Mouse (Mus musculus) forelimb bud, embryonic 11.5 days (tissue): Measurements from ENCODE around the gene Spryd4.
A peak's percentile ranks its signal among the peaks of the same experiment; 100 is the strongest.
"Not testable (repeated sequence)": the region's sequence is repeated elsewhere in the genome, so short reads cannot be mapped to it uniquely, and the experiment has no call there.

ENCODE experiments used
- DNase-seq: peaks from one replicate; pipeline ENCODE4 v3.0.0-alpha.2; 2012; ENCODE audit warnings: low read depth, low spot score

Spryd4 gene

DNA sequence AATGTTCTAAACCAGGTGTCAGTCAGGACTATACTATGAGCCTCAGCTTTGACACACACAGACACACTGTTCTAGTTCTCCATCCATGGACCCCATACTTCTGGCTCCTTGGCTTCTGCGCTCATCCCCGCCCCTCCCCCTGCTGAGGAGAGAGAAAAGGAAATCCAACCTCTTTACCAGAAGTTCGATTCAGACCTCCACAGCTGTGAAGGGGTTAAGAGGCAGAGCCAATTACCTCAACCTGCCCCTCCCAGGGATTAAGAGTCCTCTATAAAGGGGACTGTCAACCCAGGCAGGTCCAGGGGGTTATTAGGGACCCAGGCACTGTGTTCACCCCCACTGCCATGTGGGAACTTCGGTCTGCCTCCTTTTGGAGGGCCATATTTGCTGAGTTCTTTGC is 13.9 kb upstream of the Spryd4 start, which contains the start of gene Mip:
TSS of gene Mip (plus strand) at position 301 of the 400 bp plus-strand sequence.
- no peak for DNase-seq

DNA sequence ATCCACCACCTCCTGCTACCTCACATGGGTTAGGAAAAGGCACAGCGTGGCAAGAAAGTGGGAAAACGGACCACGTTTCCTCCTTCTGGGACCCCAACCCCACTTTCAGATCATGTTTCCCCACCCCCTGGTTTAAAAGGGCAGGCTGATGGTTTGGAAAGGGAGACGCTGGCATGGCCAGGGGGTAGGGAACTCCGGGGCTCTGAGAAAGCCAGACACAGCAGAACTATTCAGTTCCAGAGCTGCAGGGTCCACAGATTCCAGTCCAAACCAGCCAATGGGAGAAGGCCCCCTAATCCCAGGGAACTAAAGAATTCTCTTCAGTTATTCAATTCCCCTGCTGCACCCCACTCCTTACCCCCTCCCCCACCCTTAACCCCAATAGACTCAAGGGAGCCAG is 13.5 kb upstream of the Spryd4 start:
- no peak for DNase-seq

DNA sequence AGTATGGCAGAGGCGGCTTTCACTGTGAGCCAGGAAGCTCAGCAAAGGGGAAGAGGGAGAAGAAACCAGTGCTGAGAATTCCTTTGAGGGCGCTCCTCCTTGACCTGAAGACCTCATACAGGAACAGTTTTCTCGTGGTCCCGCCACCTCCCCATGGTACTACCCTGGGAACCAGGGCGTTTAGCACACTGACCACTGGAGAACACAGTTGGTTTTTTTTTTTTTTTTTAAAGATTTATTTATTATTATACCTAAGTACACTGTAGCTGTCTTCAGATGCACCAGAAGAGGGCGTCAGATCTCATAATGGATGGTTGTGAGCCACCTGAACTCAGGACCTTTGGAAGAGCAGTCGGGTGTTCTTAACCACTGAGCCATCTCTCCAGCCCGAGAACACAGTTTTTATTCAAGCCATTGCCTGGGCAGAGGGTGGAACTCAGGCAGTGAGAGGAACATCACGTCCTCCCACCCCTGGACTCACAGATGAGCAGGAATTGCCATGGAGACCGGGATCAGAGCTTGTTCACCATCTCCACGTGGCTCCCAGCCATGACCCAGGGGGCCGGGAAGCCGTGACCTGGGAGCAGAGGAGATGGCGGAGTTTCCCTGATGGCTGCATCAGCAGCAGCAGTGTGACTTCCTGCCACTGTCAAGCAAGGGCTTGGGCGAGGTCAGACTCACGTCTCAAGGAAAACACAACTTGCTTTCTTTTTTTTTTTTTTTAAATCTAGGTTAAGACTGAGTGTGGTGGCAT is 10.1 kb upstream of the Spryd4 start:
- no peak for DNase-seq

DNA sequence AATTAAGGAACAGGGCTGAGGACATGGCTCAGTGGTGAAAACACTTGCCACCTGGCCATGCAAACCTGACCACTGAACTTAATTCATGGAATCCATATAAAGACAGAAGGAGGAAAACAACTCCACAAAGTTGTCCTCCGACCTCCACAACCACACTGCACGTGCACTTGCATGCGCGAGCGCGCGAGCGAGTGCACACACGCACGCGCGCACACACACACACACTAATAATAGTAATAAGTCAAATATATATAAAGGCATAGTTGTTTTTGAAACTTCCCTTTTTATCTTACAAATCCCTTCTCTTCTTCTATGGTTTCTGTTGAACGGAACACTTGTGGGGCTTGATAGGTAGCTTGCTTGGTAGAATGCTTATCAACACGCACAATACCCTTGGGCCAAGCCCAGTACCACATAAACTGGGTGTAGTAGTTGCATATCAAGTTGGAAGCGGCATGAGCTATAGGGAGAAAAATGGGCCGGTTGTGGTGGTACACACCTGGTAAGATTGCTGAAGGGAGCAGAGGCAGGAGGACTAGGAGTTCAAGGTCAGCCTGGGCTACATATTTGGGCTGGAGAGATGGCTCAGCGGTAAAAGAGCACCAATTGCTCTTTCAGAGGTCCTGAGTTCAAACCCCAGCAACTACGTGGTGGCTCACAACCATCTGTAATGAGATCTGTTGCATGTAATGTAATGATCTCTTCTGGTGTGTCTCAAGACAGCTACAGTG is 6.9 kb upstream of the Spryd4 start:
- no peak for DNase-seq

- no peak for DNase-seq
These were observed 3.4 kb upstream of the Spryd4 start for GRCm38 (mm10) chr10:128214981-128215380.

DNA sequence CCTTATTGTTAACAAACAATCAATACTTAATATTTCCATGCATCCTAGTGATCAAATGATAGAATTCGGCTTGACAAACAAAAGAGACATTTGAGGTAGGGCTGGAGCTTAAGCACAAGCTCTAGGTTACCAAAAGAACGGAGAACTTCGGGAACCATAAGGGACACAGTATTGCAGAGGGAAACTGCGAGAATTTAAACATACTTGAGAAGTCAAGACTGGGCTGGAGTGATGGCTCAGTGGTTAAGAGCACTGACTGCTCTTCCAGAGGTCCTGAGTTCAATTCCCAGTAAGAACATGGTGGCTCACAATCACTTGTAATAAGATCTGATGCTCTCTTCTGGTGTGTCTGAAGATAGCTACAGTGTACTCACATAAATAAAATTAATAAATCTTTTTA is 2.5 kb upstream of the Spryd4 start:
- DNase-seq, result not testable (repeated sequence)

DNA sequence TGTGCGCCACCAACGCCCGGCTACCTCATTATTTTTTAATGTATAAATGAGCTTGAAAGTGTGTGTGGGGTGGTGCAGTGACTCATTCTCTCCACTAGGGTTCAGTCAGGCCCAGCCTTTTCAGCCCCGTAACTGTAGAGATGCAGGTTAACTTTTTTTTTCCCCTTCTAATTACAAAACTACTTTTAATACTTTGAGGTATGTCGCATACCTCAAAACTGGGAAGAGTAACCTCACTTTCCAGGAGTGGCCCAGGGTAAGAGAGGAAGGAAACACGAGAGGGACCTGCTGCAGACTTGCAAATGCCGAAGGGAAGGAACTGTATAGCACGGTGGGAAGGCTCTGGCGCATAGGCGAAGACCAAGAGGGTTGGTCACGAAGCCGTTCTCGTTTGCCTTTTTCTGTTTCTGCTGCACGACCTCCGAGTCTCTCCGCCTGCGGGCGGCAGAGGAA is 1.3 kb upstream of the Spryd4 start:
- DNase-seq, result peak; percentile 79

- DNase-seq, result no peak
These were observed 541 bp upstream of the Spryd4 start for GRCm38 (mm10) chr10:128212148-128212547.

DNA sequence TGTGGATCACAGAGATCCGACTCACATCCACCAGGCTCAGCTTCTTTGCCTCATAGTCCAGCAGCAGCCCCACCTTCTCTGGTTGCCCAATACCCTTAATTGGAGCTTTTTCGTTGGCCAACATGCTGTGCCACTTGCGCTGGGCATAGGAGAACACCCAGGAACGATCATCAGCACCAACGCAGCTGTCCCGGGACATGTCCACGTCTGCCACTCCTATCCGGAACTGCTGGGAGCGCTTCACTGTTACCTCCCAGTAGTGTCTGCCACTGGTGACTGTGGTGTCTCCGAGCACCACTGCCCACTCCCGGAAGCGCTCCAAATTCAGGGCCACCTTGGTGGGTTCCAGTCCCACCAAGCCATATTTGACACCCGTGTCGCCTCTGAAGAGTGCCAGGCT is 653 bp downstream of the Spryd4 start:
- DNase-seq, result no peak

GRCm38 (mm10) chr10:128210131-128210530 is 1.5 kb downstream of the Spryd4 start:
- no peak for DNase-seq

- no peak for DNase-seq
These were observed 2.1 kb downstream of the Spryd4 start for GRCm38 (mm10) chr10:128209311-128210009.

GRCm38 (mm10) chr10:128208326-128208725 is 3.3 kb downstream of the Spryd4 start:
- no peak for DNase-seq

DNA sequence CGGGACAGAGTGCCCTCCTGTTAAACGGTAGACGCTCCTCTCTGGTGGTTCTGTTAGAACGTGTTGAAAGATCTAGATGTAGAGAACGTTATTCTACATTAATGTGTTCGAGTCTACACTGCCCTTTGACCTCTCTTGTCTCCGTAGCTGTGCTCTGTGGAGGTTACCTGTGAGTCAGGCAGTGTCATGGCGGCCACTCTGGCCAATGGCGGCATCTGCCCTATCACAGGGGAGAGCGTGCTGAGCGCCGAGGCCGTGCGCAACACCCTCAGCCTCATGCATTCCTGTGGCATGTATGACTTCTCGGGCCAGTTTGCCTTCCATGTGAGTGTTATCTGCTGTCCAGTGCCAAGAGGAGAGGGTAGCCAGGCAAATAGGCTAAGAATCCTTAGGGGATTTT is 6.7 kb downstream of the Spryd4 start:
- no peak for DNase-seq

DNA sequence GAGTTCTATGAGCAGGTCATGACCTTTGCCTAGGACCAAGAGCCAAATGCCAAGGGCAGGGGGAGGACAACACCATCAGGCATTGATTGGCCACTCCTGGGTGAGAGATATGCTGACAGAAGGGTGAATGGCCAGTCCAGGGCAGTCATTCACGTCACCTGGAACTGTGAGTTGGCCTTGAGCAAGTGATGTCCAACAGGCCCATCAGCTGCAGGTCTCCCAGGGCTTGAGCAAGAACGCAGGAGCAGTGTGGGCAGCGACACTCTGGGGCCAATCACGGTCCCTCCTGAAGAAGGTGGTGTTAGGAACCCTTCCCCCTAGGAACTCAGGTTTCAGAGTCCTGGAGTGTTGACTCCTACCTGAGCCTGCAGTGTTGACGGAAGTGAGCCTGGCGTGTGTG is 9.8 kb downstream of the Spryd4 start:
- DNase-seq, result no peak

GRCm38 (mm10) chr10:128194551-128195461 is 16.8 kb downstream of the Spryd4 start:
- no peak for DNase-seq

DNA sequence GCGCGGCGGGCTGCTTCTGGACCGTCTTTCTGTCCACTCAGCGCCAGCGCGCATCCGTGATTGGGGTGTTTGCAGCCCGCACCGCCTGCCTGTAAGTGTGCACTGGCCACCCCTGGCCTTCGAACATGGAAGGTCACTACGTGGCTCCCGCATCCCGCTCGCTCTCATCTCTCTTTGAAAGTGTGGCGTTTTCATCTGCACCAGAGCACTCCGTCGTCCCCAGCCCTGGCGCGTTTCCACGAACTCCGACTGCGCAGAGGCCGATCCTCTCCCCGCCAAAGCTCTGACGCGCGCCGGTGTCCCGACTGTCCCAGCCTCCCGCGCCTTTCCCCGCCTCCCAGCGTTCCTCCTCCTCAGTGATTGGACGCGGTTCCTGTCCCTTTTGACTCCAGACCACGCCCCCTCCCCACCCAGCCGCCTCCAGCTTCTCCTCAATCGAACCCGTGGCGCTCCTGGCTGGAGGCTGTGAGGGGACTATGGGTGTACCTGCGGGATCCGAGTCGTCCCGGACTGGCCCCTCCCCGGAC is 17.5 kb downstream of the Spryd4 start, which contains the start of gene Gls2:
TSS of gene Gls2 (plus strand) at position 434 of the 527 bp plus-strand sequence.
- peak; percentile 94 for DNase-seq

GRCm38 (mm10) chr10:128193113-128193512 is 18.5 kb downstream of the Spryd4 start:
- DNase-seq, result no peak

GRCm38 (mm10) chr10:128192030-128192766 is 19.4 kb downstream of the Spryd4 start:
- DNase-seq, result not testable (repeated sequence)

- no peak for DNase-seq
These were observed 20.1 kb downstream of the Spryd4 start for GRCm38 (mm10) chr10:128191472-128191871.

DNA sequence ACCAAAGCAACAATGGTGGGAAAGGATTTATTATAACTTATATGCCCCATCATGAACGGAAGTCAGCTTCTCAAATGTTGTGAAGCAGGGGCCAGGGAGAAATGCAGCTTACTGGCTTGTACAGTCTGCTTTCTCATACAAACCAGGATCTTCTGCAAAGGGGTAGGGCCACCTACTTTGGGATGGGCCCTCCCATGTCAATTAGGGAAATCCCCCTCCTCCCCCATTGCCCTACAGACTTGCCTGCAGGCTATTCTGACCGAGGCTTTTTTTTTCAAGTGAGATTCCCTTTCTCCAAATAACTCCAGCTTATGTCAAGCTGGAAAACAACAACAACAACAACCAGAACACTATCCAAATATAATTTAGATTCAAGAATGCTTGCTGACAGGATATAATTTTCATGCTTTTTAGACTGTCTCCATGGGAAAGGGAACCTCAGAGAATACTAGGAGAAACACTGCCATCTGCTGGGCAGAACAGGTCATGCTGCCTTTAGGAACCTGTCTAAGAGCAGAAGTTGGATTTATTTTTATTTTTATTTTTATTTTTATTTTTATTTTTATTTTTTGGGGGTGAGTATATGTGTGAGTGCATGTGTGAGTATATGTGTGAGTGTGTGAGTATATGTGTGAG is 23.2 kb downstream of the Spryd4 start:
- DNase-seq, result peak; percentile 85
